Mouse (Mus musculus): Measurements from ENCODE around the gene Esrrg.

Gene Esrrg

DNA sequence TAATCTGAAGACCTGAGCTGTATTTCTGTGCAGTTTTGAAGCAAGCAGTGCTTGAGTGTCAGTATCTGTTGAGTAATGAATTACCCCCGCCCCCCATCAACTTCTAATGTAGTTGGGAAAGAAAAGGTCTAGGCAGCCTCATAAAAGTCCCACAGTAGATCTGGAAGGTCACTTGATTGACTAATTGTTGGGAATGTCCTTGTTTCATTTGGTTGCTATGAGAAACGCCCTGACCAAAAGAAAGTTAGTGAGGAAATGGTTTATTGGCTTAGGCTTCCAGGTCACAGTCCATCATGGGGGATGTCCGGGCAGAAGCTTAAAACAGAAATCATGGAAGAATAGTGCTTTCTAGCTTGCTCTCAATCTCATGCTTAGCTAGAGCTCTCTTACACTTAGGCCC is 287.7 kb downstream of the Esrrg start:
- H3K27me3 ChIP-seq (ENCODE audit: control insufficient read depth, insufficient read depth, low read length, poor library complexity, severe bottlenecking), result no peaks in the 10 kb centered on the region
- DNase-seq (ENCODE audit: low read depth, low spot score), result no peak
- H3K36me3 ChIP-seq (ENCODE audit: control insufficient read depth, insufficient read depth, low read length, poor library complexity, severe bottlenecking), result no peaks in the 10 kb centered on the region

GRCm38 (mm10) chr1:187896910-187897309 is 288.3 kb downstream of the Esrrg start:
- H3K27me3 ChIP-seq (ENCODE audit: control insufficient read depth, insufficient read depth, low read length, poor library complexity, severe bottlenecking), result no peaks in the 10 kb centered on the region
- no peaks in the 10 kb centered on the region for H3K36me3 ChIP-seq (ENCODE audit: control insufficient read depth, insufficient read depth, low read length, poor library complexity, severe bottlenecking)
- no peak for DNase-seq (ENCODE audit: low read depth, low spot score)

- Histone ChIP-seq H3K36me3 (ENCODE audit: control insufficient read depth, insufficient read depth, low read length, poor library complexity, severe bottlenecking) (no peaks in the 10 kb centered on the region), H3K27me3 (ENCODE audit: control insufficient read depth, insufficient read depth, low read length, poor library complexity, severe bottlenecking) (no peaks in the 10 kb centered on the region)
- DNase-seq (ENCODE audit: low read depth, low spot score), result no peak
These were observed 290.9 kb downstream of the Esrrg start for GRCm38 (mm10) chr1:187899541-187899940.

DNA sequence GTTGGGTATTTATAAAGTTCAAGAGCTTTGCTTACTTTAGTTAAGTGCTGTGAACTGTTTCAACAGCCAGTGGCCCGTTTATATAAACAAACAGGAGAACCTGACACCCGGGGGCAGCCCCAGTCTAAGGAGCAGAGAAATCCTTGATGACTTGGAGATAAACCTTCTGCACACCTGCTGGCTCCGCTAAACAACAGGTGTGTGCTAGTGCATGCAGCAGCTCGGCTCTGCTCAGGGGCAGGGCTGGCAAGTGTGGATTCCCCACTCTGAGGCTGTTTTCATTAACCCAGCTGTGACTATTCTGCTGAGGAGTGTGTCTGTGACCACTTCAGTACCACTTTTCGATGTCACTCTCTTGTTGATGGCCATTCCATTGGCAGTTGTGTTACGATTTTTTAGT is 292.2 kb downstream of the Esrrg start:
- H3K27me3 ChIP-seq (ENCODE audit: control insufficient read depth, insufficient read depth, low read length, poor library complexity, severe bottlenecking), result no peaks in the 10 kb centered on the region
- no peak for DNase-seq (ENCODE audit: low read depth, low spot score)
- H3K36me3 ChIP-seq (ENCODE audit: control insufficient read depth, insufficient read depth, low read length, poor library complexity, severe bottlenecking), result no peaks in the 10 kb centered on the region

- no peaks in the 10 kb centered on the region for H3K36me3 ChIP-seq (ENCODE audit: control insufficient read depth, insufficient read depth, low read length, poor library complexity, severe bottlenecking)
- H3K27me3 ChIP-seq (ENCODE audit: control insufficient read depth, insufficient read depth, low read length, poor library complexity, severe bottlenecking), result no peaks in the 10 kb centered on the region
- DNase-seq (ENCODE audit: low read depth, low spot score), result no peak
These were observed 293.6 kb downstream of the Esrrg start for GRCm38 (mm10) chr1:187902176-187902575.

GRCm38 (mm10) chr1:187904731-187905130 is 296.1 kb downstream of the Esrrg start:
- no peaks in the 10 kb centered on the region for H3K36me3 ChIP-seq (ENCODE audit: control insufficient read depth, insufficient read depth, low read length, poor library complexity, severe bottlenecking)
- no peak for DNase-seq (ENCODE audit: low read depth, low spot score)
- no peaks in the 10 kb centered on the region for H3K27me3 ChIP-seq (ENCODE audit: control insufficient read depth, insufficient read depth, low read length, poor library complexity, severe bottlenecking)

GRCm38 (mm10) chr1:187907407-187907806 is 298.8 kb downstream of the Esrrg start:
- no peak for DNase-seq (ENCODE audit: low read depth, low spot score)
- no peaks in the 10 kb centered on the region for H3K27me3 ChIP-seq (ENCODE audit: control insufficient read depth, insufficient read depth, low read length, poor library complexity, severe bottlenecking)
- H3K36me3 ChIP-seq (ENCODE audit: control insufficient read depth, insufficient read depth, low read length, poor library complexity, severe bottlenecking), result no peaks in the 10 kb centered on the region

DNA sequence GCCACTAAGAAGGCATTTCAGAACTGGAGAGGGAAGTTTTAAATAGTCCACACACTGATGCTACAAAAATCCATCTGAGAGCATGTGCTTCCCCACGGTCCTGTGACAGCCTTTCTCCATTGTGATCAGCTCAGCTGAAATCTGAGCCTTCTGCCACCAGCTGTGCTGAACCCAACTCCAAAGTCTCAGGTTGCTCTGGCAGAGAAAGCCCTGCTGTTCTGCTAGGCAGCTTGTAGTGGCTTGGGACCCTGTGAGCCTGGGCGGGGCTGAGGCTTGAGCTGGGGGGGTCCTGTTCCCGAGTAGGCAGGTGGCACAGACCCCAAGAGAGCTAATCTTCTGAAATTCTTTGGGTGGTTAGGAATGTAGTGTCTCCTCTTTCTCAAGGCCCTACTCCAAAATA is 299.3 kb downstream of the Esrrg start:
- Histone ChIP-seq H3K36me3 (ENCODE audit: control insufficient read depth, insufficient read depth, low read length, poor library complexity, severe bottlenecking) (no peaks in the 10 kb centered on the region), H3K27me3 (ENCODE audit: control insufficient read depth, insufficient read depth, low read length, poor library complexity, severe bottlenecking) (no peaks in the 10 kb centered on the region)
- DNase-seq (ENCODE audit: low read depth, low spot score), result no peak

DNA sequence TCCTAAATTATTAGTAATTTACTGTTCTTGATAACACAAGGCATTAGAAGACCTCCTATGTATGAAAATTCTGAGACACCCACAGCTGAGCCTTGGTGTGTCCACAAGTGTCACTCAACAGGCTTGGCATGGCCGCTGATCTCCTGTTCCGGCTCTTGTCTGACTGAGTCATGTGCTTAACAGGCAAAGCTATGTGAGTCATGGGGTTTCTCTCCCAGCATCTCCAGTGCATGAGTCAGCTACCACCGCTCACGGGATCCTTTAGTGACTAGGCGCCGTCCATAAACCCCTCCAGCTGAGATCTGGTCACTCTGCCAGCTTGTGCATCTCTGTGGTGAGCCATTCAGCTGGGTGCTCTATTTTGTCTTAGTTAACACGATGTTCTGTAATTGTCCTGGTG is 302.1 kb downstream of the Esrrg start:
- DNase-seq (ENCODE audit: low read depth, low spot score), result no peak
- H3K36me3 ChIP-seq (ENCODE audit: control insufficient read depth, insufficient read depth, low read length, poor library complexity, severe bottlenecking), result no peaks in the 10 kb centered on the region
- H3K27me3 ChIP-seq (ENCODE audit: control insufficient read depth, insufficient read depth, low read length, poor library complexity, severe bottlenecking), result no peaks in the 10 kb centered on the region

GRCm38 (mm10) chr1:187911201-187911600 is 302.6 kb downstream of the Esrrg start:
- Histone ChIP-seq H3K27me3 (ENCODE audit: control insufficient read depth, insufficient read depth, low read length, poor library complexity, severe bottlenecking) (no peaks in the 10 kb centered on the region), H3K36me3 (ENCODE audit: control insufficient read depth, insufficient read depth, low read length, poor library complexity, severe bottlenecking) (no peaks in the 10 kb centered on the region)
- DNase-seq (ENCODE audit: low read depth, low spot score), result no peak

DNA sequence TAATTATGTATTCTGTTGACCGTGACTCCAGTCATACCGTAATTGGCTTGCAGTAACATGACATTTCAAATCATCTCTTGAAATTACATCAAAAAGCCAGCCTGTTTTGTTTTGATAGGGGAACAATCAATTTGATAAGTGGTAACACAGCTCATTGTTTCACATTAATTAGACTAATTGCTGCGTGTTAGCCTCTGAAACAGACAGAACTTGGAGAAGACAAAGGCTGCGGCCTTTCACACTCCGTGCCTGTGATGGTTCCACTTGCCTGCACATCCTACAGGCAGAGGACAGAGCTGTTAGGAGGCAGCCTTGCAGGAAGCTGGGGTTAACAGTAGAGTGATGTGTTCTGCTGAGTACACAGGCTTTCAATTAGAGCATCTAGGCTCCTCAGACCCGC is 309.7 kb downstream of the Esrrg start:
- no peak for DNase-seq (ENCODE audit: low read depth, low spot score)
- Histone ChIP-seq H3K27me3 (ENCODE audit: control insufficient read depth, insufficient read depth, low read length, poor library complexity, severe bottlenecking) (no peaks in the 10 kb centered on the region), H3K36me3 (ENCODE audit: control insufficient read depth, insufficient read depth, low read length, poor library complexity, severe bottlenecking) (no peaks in the 10 kb centered on the region)

GRCm38 (mm10) chr1:187918939-187919338 is 310.3 kb downstream of the Esrrg start:
- DNase-seq (ENCODE audit: low read depth, low spot score), result no peak
- no peaks in the 10 kb centered on the region for H3K27me3 ChIP-seq (ENCODE audit: control insufficient read depth, insufficient read depth, low read length, poor library complexity, severe bottlenecking)
- H3K36me3 ChIP-seq (ENCODE audit: control insufficient read depth, insufficient read depth, low read length, poor library complexity, severe bottlenecking), result no peaks in the 10 kb centered on the region

DNA sequence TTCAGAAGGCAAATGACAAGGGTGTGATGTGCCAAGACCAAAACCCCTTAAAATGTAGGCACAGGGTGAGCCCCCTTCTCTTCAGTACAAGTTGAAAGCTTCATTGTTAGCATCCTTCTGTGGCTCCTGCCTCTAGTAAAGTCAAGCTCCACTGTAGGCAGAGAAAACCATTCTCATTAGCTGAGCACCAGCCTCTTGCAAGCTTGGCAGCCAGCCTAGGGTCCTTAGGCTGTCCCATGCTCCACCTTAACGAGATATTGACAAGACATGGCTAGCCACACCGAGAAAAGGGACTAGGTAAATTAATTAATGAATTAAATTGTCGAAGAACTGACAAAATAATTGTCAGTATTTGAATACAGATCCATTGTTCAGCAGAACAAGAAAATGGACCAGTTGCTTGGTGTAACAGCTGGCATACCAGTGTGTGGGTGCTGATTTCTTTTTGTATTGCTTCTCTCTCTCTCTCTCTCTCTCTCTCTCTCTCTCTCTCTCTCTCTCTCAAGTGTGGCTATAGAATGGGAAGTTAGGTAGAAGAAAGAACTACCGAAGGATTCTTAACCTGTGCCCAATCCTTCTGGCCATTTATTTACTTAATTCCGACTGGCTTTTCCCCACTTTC is 311.7 kb downstream of the Esrrg start:
- Histone ChIP-seq H3K36me3 (ENCODE audit: control insufficient read depth, insufficient read depth, low read length, poor library complexity, severe bottlenecking) (no peaks in the 10 kb centered on the region), H3K27me3 (ENCODE audit: control insufficient read depth, insufficient read depth, low read length, poor library complexity, severe bottlenecking) (no peaks in the 10 kb centered on the region)
- no peak for DNase-seq (ENCODE audit: low read depth, low spot score)

- no peak for DNase-seq (ENCODE audit: low read depth, low spot score)
- Histone ChIP-seq H3K36me3 (ENCODE audit: control insufficient read depth, insufficient read depth, low read length, poor library complexity, severe bottlenecking) (no peaks in the 10 kb centered on the region), H3K27me3 (ENCODE audit: control insufficient read depth, insufficient read depth, low read length, poor library complexity, severe bottlenecking) (no peaks in the 10 kb centered on the region)
These were observed 322.6 kb downstream of the Esrrg start for GRCm38 (mm10) chr1:187931146-187931545.

DNA sequence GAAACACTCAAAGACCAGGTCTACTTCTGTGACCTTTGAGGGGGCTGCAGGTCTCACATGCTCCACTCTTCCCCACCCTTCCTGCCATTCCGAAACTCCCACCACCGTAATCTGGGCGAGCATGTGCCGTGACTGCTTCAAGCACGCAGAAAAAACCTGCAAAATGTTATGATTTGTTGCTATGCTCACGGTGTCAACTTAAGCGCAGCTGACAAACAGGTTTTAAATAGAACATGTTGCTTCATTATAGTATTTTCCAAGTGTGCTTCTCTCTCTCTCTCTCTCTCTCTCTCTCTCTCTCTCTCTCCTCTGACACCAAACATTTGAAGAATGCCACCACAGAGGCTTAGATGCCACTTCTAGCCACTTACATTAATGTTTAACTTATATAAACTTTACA is 330.1 kb downstream of the Esrrg start:
- Histone ChIP-seq H3K27me3 (ENCODE audit: control insufficient read depth, insufficient read depth, low read length, poor library complexity, severe bottlenecking) (no peaks in the 10 kb centered on the region), H3K36me3 (ENCODE audit: control insufficient read depth, insufficient read depth, low read length, poor library complexity, severe bottlenecking) (no peaks in the 10 kb centered on the region)
- no peak for DNase-seq (ENCODE audit: low read depth, low spot score)

GRCm38 (mm10) chr1:187939078-187939477 is 330.5 kb downstream of the Esrrg start:
- H3K36me3 ChIP-seq (ENCODE audit: control insufficient read depth, insufficient read depth, low read length, poor library complexity, severe bottlenecking), result no peaks in the 10 kb centered on the region
- DNase-seq (ENCODE audit: low read depth, low spot score), result no peak
- no peaks in the 10 kb centered on the region for H3K27me3 ChIP-seq (ENCODE audit: control insufficient read depth, insufficient read depth, low read length, poor library complexity, severe bottlenecking)
